Mouse (Mus musculus) liver, adult 2 months (tissue): ENCODE results near the gene Musk.

ENCODE experiments used
- CTCF ChIP-seq: fragments of 200-500 bp; IDR thresholded peaks from 2 replicates; pipeline ENCODE4 v1.5.1; 2011; ENCODE audit warnings: low read depth, low read length, control low read depth
- POLR2A ChIP-seq: fragments of 200-500 bp; IDR thresholded peaks from 2 replicates; pipeline ENCODE4 v1.6.1; 2011; ENCODE audit warnings: low read length, control low read depth; ENCODE audit not compliant: insufficient read depth; ENCODE audit errors: extremely low read depth

DNA sequence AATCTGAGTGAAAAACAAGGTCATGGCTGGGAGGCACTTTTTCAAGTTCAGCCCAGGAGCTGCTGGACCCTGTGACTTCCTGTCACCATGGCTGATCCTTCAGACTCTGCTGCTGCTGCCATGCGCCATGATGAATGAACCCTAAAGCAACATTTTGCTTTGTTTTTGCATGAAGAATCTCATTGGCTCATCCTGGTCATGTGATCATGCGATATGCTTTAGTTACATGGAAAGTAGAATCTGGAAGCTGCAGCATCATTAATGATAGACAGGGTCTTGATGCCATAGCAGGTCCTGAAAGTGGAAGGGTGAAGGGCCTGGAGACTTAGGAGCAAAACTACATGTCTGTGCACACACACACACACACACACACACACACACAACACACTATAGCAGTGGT lies 15.8 kb upstream of the Musk start:
- TF ChIP-seq CTCF (no peak), POLR2A (no peak)
